Mouse (Mus musculus) heart, postnatal 0 days (tissue): ENCODE results near the gene Gpr22.

Experiments
- CTCF ChIP-seq: IDR thresholded peaks from 2 replicates; pipeline ENCODE4 v1.5.1; 2016; ENCODE audit warnings: antibody characterized with exemption, control low read depth, low read depth
- EP300 ChIP-seq: IDR thresholded peaks from 2 replicates; pipeline ENCODE4 v1.6.1; 2016; ENCODE audit warnings: antibody characterized with exemption, low read depth

DNA sequence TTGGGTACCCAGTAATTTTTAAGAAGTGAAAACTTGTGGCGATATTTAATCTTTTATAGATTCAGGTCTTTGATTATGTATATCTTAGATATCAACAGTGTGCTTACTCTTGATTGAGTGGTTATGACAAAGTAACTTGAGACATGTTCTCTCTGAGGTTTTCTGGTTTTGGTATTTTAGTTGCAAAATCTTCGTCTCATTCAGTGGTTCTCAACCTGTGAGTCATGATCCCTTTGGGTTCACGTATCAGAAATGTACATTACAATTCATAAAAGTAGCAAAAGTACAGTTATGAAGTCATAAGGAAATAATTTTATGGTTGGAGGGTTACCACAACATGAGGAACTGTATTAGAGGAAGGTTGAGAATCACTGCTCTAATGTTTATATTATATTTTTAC lies 27.1 kb downstream of the Gpr22 start:
- TF ChIP-seq CTCF (no peak), EP300 (no peak)
